Mouse (Mus musculus): ENCODE measurements around the gene 4930412O13Rik.

The 4930412O13Rik gene

GRCm38 (mm10) chr2:9881611-9882023 is 565 bp downstream of the 4930412O13Rik start:
- no peak for DNase-seq (ENCODE audit: low spot score)

GRCm38 (mm10) chr2:9882371-9882925 is 1.4 kb downstream of the 4930412O13Rik start:
- DNase-seq (ENCODE audit: low spot score), result no peak

GRCm38 (mm10) chr2:9882926-9883802 is 2.1 kb downstream of the 4930412O13Rik start:
- DNase-seq (ENCODE audit: low spot score), result no peak

GRCm38 (mm10) chr2:9883803-9884532 is 2.9 kb downstream of the 4930412O13Rik start:
- DNase-seq (ENCODE audit: low spot score), result no peak

- no peak for DNase-seq (ENCODE audit: low spot score)
These were observed 3.6 kb downstream of the 4930412O13Rik start for GRCm38 (mm10) chr2:9884533-9885216.

GRCm38 (mm10) chr2:9885217-9885770 is 4.2 kb downstream of the 4930412O13Rik start:
- DNase-seq (ENCODE audit: low spot score), result no peak

- DNase-seq (ENCODE audit: low spot score), result no peak
These were observed 5.0 kb downstream of the 4930412O13Rik start for GRCm38 (mm10) chr2:9886031-9886430.

- no peak for DNase-seq (ENCODE audit: low spot score)
These were observed 6.0 kb downstream of the 4930412O13Rik start for GRCm38 (mm10) chr2:9886921-9887610.

GRCm38 (mm10) chr2:9887636-9888035 is 6.6 kb downstream of the 4930412O13Rik start:
- DNase-seq (ENCODE audit: low spot score), result no peak

- DNase-seq (ENCODE audit: low spot score), result no peak
These were observed 8.0 kb downstream of the 4930412O13Rik start, which contains the start of gene 9230102O04Rik for GRCm38 (mm10) chr2:9888913-9889650. TSS of gene 9230102O04Rik (minus strand) at chr2:9889540.

- no peak for DNase-seq (ENCODE audit: low spot score)
These were observed 8.7 kb downstream of the 4930412O13Rik start, which contains the start of gene Gata3 for GRCm38 (mm10) chr2:9889651-9890183. TSS of gene Gata3 (minus strand) at chr2:9890034.

GRCm38 (mm10) chr2:9890251-9890650 is 9.2 kb downstream of the 4930412O13Rik start:
- DNase-seq (ENCODE audit: low spot score), result no peak

- DNase-seq (ENCODE audit: low spot score), result no peak
These were observed 9.9 kb downstream of the 4930412O13Rik start for GRCm38 (mm10) chr2:9890906-9891305.

GRCm38 (mm10) chr2:9892541-9892940 is 11.5 kb downstream of the 4930412O13Rik start:
- no peak for DNase-seq (ENCODE audit: low spot score)

GRCm38 (mm10) chr2:9893272-9893953 is 12.4 kb downstream of the 4930412O13Rik start:
- DNase-seq (ENCODE audit: low spot score), result no peak

GRCm38 (mm10) chr2:9894836-9895593 is 14.0 kb downstream of the 4930412O13Rik start:
- DNase-seq (ENCODE audit: low spot score), result no peak

- DNase-seq (ENCODE audit: low spot score), result no peak
These were observed 15.2 kb downstream of the 4930412O13Rik start for GRCm38 (mm10) chr2:9896097-9896770.

- DNase-seq (ENCODE audit: low spot score), result no peak
These were observed 16.8 kb downstream of the 4930412O13Rik start for GRCm38 (mm10) chr2:9897846-9898245.

Data from adipocyte (in vitro differentiated cells).